Mouse (Mus musculus) small intestine, adult 2 months (tissue): Measurements from ENCODE around the gene Nol11.

Experiments
- CTCF ChIP-seq: fragments of 200-500 bp; IDR thresholded peaks from 2 replicates; pipeline ENCODE4 v1.5.1; 2012; ENCODE audit warnings: low read depth, mild to moderate bottlenecking, control low read depth, inconsistent platforms, low read length, moderate library complexity, mixed read lengths; ENCODE audit not compliant: insufficient replicate concordance, insufficient read length; ENCODE audit errors: extremely low read depth
- POLR2A ChIP-seq: fragments of 200-500 bp; IDR thresholded peaks from 2 replicates; pipeline ENCODE4 v1.6.1; 2012; ENCODE audit warnings: low read depth, mild to moderate bottlenecking, control low read depth, inconsistent platforms, low read length, moderate library complexity

GRCm38 (mm10) chr11:107140756-107141155, 48.4 kb downstream of the Nol11 start:
- TF ChIP-seq CTCF, result no peak
- TF ChIP-seq POLR2A, result no peak
